Mouse (Mus musculus): Measurements from ENCODE around the gene Ear1.
"Not testable (repeated sequence)": the region's sequence is repeated elsewhere in the genome, so short reads cannot be mapped to it uniquely, and the experiment has no call there.

GRCm38 (mm10) chr14:43875417-43875816 is at the start of gene Ear1:
- TF ChIP-seq TCF3 (IDR thresholded peaks at IDR 0.05; ENCODE audit: insufficient read length, low read depth); POLR2A (IDR thresholded peaks at IDR 0.05; ENCODE audit: insufficient read length, low read depth); E2F4 (IDR thresholded peaks at IDR 0.05; ENCODE audit: insufficient read depth); MAX (IDR thresholded peaks at IDR 0.05; ENCODE audit: low read depth); CEBPB (IDR thresholded peaks at IDR 0.05; ENCODE audit: insufficient read depth, poor library complexity, severe bottlenecking); TCF12 (IDR thresholded peaks at IDR 0.05; ENCODE audit: insufficient read depth, poor library complexity, severe bottlenecking): not testable (repeated sequence)
